Mouse (Mus musculus) stomach, embryonic 16.5 days (tissue): ENCODE results near the gene Ran. TPM values are rescaled to one million over a fixed set of nuclear protein-coding genes. Genes with fewer than 3 reads are reported as not detected.
A peak's percentile ranks its signal among the peaks of the same experiment; 100 is the strongest.

Experiments
- ATAC-seq: fragments of 200-750 bp; cut with Nextera tagmentation; 2 replicates; pipeline ENCODE4 v1.8.0; 2017; ENCODE audit warnings: moderate number of reproducible peaks, moderate TSS enrichment; ENCODE audit not compliant: insufficient read depth, low FRiP score
- H3K27ac ChIP-seq: fragments of 300-500 bp; sonication (generic); 2 replicates; pipeline ENCODE4 v1.5.1; 2014; ENCODE audit warnings: low read length
- H3K27me3 ChIP-seq: fragments of 300-500 bp; sonication (generic); 2 replicates; pipeline ENCODE4 v1.6.1; 2014; ENCODE audit warnings: low read length, control low read depth, mixed read lengths; ENCODE audit not compliant: control insufficient read depth, insufficient read depth
- H3K36me3 ChIP-seq: fragments of 300-500 bp; sonication (generic); 2 replicates; pipeline ENCODE4 v1.6.1; 2014; ENCODE audit warnings: low read length; ENCODE audit not compliant: control insufficient read depth, insufficient read depth
- H3K4me1 ChIP-seq: fragments of 300-500 bp; sonication (generic); 2 replicates; pipeline ENCODE4 v1.6.1; 2014; ENCODE audit warnings: low read length, control low read depth, mixed read lengths; ENCODE audit not compliant: control insufficient read depth, insufficient read depth
- H3K4me2 ChIP-seq: fragments of 300-500 bp; sonication (generic); 2 replicates; pipeline ENCODE4 v1.6.1; 2014; ENCODE audit warnings: low read depth, low read length, mixed read lengths
- H3K4me3 ChIP-seq: fragments of 300-500 bp; sonication (generic); replicated peaks from 2 replicates; pipeline ENCODE4 v1.5.1; 2014; ENCODE audit warnings: mild to moderate bottlenecking, low read length
- H3K9ac ChIP-seq: fragments of 300-500 bp; sonication (generic); 2 replicates; pipeline ENCODE4 v1.6.1; 2014; ENCODE audit warnings: low read length
- H3K9me3 ChIP-seq: fragments of 300-500 bp; sonication (generic); replicated peaks from 2 replicates; pipeline ENCODE4 v1.6.1; 2016; ENCODE audit warnings: low read length, control low read depth; ENCODE audit not compliant: control insufficient read depth
- WGBS: fragments of 180-500 bp; shearing (Covaris S2); extraction: QIAGEN DNeasy Blood & Tissue Kit; methylation state at CpG from one replicate; pipeline ENCODE4 v1.1.7; 2014; 5-methylcytosine and 5-hydroxymethylcytosine counted together
- polyA plus RNA-seq: library from polyadenylated mRNA; unstranded; fragments of >200 nt; fragmentation: Nextera tagmentation; extraction: Ambion mirVana; gene quantifications from 2 replicates; pipeline ENCODE4 v1.2.1, GENCODE M21; 2015

Gene Ran
- polyA plus RNA-seq, 1 experiment from 2014 or later = 484 TPM

DNA sequence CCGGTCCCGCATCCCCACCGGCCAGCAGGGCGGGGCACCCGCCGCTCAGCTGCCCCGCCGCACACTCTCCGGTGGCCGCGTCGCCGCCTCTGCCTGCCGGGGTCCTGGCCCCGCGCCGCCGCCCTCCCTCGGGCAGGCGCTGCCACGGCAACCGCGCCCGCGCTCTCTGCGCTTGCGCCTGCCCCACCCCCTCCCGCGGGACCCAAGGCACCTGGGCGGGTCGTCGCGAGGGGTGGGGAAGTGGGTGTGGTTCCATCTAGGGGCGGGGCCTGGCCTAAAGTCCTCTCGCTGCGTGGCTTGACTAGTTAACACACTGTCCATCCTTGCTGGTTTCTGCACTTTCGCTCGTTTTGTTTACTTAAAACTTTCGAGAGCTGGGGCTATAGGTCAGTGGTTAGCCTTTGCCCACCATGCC, 11.4 kb upstream of the Ran start, which contains the start of gene Stx2:
Gene Stx2 (minus strand): TSS at position 163 of the 415 bp plus-strand sequence.
- H3K27ac ChIP-seq = peak within 1 kb of the TSS; percentile 39
- WGBS = under 1% methylated on average over 26 of the region's 39 CpGs

DNA sequence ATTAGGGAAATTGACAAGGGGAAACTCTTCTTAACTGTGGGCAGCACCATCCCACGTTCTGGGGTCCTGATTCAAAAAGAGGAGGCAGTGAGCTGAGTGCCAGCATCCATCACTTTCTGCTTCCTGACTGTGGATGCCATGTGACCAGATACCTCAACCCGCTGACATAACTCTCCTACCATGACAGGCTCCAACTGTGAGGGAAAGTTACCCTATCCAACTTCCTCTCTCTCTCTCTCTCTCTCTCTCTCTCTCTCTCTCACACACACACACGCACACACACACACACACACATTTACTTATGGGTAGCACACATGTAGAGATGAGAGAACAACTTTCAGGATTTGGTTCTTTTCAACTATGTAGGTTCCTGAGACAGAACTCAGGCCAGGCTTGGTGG, 10.3 kb upstream of the Ran start:
- Histone ChIP-seq H3K4me3 (no peak overlapping the region), H3K36me3 (no peaks in the 10 kb centered on the region), H3K9me3 (no peaks in the 10 kb centered on the region), H3K4me2 (no peak overlapping the region), H3K27ac (no peak overlapping the region), H3K27me3 (no peaks in the 10 kb centered on the region), H3K4me1 (peaks cover 30% of the 10 kb centered on the region; the same call in 1 of the 2 replicates), H3K9ac (no peak overlapping the region)
- WGBS = 72% methylated on average over 3 of the region's 3 CpGs
- ATAC-seq = no peak

More for the DNA sequence above, 11.4 kb upstream of the Ran start, which contains the start of gene Stx2:
- no peaks in the 10 kb centered on the region for H3K9me3 ChIP-seq
- peak within 1 kb of the TSS; percentile 76 for H3K4me2 ChIP-seq
- no peaks in the 10 kb centered on the region for H3K36me3 ChIP-seq
- H3K4me3 ChIP-seq = peak within 1 kb of the TSS; percentile 73
- H3K9ac ChIP-seq = peak within 1 kb of the TSS; percentile 87
- no peaks in the 10 kb centered on the region for H3K27me3 ChIP-seq
- ATAC-seq = peak; percentile 95
- H3K4me1 ChIP-seq = peaks cover 30% of the 10 kb centered on the region; the same call in 1 of the 2 replicates

DNA sequence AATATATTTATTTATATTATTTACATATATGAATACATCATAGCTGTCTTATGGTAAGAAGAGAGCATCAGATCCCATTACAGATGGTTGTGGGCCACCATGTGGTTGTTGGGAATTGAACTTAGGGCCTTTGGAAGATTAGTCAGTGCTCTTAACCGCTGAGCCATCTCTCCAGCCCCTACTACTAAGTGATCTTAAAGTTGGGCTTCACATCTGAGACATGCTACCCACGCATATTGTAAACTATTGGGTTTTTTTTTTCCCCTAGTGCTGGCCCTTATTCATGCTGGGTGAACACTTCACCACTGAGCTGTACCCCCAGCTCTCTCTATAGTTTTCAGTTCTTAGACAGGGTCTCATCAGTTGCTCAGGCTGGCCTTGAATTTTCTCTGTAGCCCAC, 8.9 kb upstream of the Ran start:
- Histone ChIP-seq H3K9ac (no peak overlapping the region), H3K36me3 (no peaks in the 10 kb centered on the region), H3K4me1 (peaks cover 22% of the 10 kb centered on the region; the same call in 1 of the 2 replicates), H3K4me3 (no peak overlapping the region), H3K4me2 (no peak overlapping the region), H3K9me3 (no peaks in the 10 kb centered on the region), H3K27ac (no peak overlapping the region), H3K27me3 (no peaks in the 10 kb centered on the region)
- ATAC-seq = no peak
- 79% methylated on average over 2 of the region's 2 CpGs for WGBS

DNA sequence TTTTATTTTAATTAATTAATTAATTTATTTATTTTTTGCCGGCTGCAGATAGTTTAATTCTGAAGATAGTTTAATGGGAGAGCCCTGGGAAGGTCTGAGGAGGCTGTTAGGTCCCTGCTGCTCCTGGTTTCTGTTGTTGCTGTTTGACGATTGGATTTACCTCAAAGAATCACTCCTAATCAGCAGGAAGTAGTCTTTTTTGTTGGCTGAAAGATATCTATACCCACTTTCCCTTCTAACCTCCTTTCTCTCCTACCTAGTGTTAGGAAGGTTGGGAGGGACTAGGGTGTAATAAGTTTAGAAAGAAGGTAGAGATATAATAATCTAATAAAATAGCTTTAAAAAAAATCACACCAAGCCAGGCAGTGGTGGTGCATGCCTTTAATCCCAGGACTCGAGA, 4.8 kb upstream of the Ran start:
- no peaks in the 10 kb centered on the region for H3K9me3 ChIP-seq
- ATAC-seq = no peak

DNA sequence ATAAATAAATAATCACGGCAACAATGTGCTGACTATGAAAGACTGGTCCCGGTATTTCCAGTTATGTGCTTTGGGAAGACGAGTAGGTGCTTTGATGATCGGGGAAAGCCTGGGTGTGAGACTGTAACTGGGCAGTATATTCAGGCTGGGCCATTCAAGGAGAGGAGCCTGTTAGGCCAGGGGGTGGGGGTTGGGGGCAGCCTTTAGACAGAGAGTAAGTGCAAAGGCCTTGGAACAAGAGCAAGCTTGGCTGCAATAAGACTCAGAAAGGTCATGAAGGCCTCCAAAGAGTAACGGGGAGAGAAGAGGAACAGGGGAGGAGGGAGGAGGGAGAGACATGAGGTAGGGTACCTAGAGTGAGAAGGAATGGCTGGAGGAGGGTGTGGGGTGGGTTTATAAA, 4.3 kb upstream of the Ran start:
- Histone ChIP-seq H3K36me3 (no peaks in the 10 kb centered on the region), H3K4me2 (no peak overlapping the region), H3K4me1 (peaks cover 3% of the 10 kb centered on the region; the same call in 1 of the 2 replicates), H3K27ac (no peak overlapping the region), H3K27me3 (no peaks in the 10 kb centered on the region), H3K9me3 (no peaks in the 10 kb centered on the region), H3K4me3 (no peak overlapping the region), H3K9ac (no peak overlapping the region)
- ATAC-seq = no peak
- 80% methylated on average over 5 of the region's 5 CpGs for WGBS

More for the DNA sequence above, 4.8 kb upstream of the Ran start:
- WGBS = 69% methylated on average over 3 of the region's 3 CpGs
- H3K27me3 ChIP-seq = no peaks in the 10 kb centered on the region
- H3K9ac ChIP-seq = no peak overlapping the region
- no peak overlapping the region for H3K4me3 ChIP-seq
- H3K27ac ChIP-seq = no peak overlapping the region
- no peaks in the 10 kb centered on the region for H3K36me3 ChIP-seq
- H3K4me1 ChIP-seq = peaks cover 3% of the 10 kb centered on the region; the same call in 1 of the 2 replicates
- H3K4me2 ChIP-seq = no peak overlapping the region

DNA sequence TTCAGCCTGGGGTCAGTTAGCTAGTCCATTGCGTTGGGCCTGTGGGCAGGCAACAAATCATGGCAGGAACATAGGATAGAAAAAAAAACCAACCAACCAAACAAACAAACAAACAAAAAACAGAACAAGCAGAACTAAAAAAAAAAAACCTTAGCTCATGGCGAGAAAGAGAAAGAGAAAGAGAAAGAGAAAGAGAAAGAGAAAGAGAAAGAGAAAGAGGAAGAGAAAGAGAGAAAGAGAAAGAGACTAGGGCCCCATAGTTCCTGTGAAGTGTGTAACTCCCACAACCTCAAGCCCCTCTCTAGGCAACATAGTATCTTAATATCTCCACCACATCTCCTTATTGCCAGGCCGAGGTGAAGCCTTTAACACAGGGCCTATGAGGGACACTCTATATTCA, 3.5 kb upstream of the Ran start:
- Histone ChIP-seq H3K27ac (no peak overlapping the region), H3K9me3 (no peaks in the 10 kb centered on the region), H3K36me3 (no peaks in the 10 kb centered on the region), H3K4me1 (peaks cover 4% of the 10 kb centered on the region; the same call in 1 of the 2 replicates), H3K4me2 (no peak overlapping the region), H3K4me3 (no peak overlapping the region), H3K9ac (no peak overlapping the region), H3K27me3 (no peaks in the 10 kb centered on the region)
- 83% methylated on average over 3 of the region's 3 CpGs for WGBS
- no peak for ATAC-seq

DNA sequence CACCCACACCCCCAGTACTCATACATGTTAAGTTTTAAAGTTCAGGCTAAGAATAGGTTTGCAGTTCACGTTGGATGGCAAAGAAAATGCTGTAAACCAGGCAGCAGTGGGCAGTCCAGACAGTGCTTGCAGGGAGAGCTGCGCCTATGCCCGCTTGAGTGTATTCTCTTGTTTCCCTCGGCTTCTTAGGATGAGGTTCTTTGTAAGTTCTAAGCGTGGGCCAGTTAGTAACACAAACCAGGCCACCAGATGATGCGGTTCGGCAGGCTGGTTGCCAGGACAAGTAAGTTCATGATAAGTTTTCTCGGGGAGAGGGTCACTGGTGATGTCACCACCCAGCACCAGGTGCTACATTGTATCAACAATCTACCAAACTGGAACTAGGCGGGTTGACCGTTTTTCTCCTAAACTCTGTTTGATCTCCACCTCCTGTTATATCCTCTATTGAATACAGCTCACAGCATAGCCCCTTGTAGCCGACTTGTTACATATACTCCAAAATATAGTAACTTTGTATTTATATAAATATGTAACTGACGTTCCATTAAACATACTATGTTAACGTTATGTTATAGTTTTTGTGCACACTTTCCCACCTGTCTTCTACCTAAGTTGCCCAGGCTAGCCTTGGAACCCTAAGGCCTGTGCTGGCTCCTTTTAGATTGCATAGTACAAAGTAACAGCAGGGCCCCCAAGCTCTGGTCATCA, 933 bp upstream of the Ran start:
- Histone ChIP-seq H3K27ac (peak overlapping the region; percentile 98), H3K9ac (peak overlapping the region; percentile 85), H3K9me3 (no peaks in the 10 kb centered on the region), H3K4me3 (peak overlapping the region; percentile 93), H3K4me2 (peak overlapping the region; percentile 65), H3K36me3 (no peaks in the 10 kb centered on the region; the same call in 1 of the 2 replicates), H3K27me3 (no peaks in the 10 kb centered on the region), H3K4me1 (peaks cover 9% of the 10 kb centered on the region; the same call in 1 of the 2 replicates)
- ATAC-seq = no peak
- WGBS = 71% methylated on average over 13 of the region's 13 CpGs

DNA sequence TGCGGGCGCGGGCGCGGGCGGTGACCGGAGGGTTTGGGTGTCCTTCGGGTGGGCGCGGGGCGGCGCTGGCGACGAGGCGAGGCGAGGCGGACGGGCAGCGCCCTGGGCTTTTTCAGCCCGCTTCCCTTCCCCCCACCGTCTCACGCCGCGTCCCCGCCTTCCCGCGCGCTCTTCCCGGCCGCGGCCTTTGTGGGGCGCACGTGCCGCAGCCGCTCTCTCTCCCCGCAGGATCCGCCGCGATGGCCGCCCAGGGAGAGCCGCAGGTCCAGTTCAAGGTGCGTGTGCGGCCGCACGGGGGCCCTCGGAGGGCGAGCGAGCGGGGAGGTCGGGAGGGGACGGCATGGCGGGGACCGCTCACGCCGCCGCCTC, 415 bp downstream of the Ran start:
- H3K9ac ChIP-seq = peak overlapping the region; percentile 98
- H3K4me2 ChIP-seq = peak overlapping the region; percentile 87
- WGBS = under 1% methylated on average over 56 of the region's 56 CpGs
- H3K27ac ChIP-seq = peak overlapping the region; percentile 97
- no peaks in the 10 kb centered on the region; the same call in 1 of the 2 replicates for H3K36me3 ChIP-seq
- peak overlapping the region; percentile 93 for H3K4me3 ChIP-seq
- ATAC-seq = peak; percentile 82
- H3K9me3 ChIP-seq = no peaks in the 10 kb centered on the region
- peaks cover 9% of the 10 kb centered on the region; the same call in 1 of the 2 replicates for H3K4me1 ChIP-seq
- H3K27me3 ChIP-seq = no peaks in the 10 kb centered on the region

DNA sequence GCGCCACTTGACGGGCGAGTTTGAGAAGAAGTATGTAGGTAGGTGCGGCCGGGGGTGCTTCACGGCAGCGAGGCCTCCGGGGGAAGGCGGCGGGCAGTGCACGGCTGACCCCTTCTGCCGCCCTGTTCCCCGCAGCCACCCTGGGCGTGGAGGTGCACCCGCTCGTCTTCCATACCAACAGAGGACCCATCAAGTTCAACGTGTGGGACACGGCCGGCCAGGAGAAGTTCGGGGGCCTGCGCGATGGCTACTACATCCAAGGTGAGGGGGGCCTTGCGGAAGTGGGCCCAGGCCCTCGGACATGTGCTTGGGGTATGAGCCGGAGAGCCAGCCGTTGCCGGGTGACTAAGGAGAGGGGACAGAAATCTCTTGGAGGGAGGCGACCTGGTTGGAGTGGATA, 862 bp downstream of the Ran start:
- H3K36me3 ChIP-seq = no peaks in the 10 kb centered on the region; the same call in 1 of the 2 replicates
- peaks cover 9% of the 10 kb centered on the region; the same call in 1 of the 2 replicates for H3K4me1 ChIP-seq
- H3K9me3 ChIP-seq = no peaks in the 10 kb centered on the region
- peak overlapping the region; percentile 93 for H3K4me3 ChIP-seq
- WGBS = 7% methylated on average over 28 of the region's 28 CpGs
- H3K27me3 ChIP-seq = no peaks in the 10 kb centered on the region
- H3K27ac ChIP-seq = peak overlapping the region; percentile 97
- H3K4me2 ChIP-seq = peak overlapping the region; percentile 87
- H3K9ac ChIP-seq = peak overlapping the region; percentile 98
- ATAC-seq = no peak
